Mouse (Mus musculus): Measurements from ENCODE around the gene 4930432K21Rik. TPM values are rescaled to one million over a fixed set of nuclear protein-coding genes. Genes with fewer than 3 reads are reported as not detected.

4930432K21Rik gene
- total RNA-seq, 2 experiments from 2014 or later = 1.5 to 1.7 TPM

DNA sequence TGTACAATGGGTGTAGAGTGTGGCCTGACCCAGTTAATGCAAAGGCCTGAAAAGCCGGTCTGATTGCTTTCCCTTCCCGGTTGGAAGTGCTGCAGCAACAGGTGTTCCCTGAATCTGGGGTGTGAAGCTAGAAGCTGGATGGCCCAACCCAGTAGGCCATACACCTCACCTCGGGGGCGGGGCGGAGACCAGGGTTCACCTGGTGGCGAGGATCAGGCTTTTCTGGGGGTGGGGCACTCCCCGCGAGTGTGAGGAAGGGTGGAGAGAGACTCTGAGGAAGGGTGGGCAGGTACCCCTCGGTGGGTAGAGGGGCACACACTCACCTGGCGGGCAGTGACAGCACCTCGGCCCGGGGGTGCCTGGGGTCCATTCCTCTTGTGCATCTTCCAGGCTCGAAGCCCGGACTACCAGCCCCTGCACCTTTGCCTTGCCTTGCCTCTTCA, 480 bp upstream of the 4930432K21Rik start:
- no peak for DNase-seq (ENCODE audit: low spot score in 2 of 2)

DNA sequence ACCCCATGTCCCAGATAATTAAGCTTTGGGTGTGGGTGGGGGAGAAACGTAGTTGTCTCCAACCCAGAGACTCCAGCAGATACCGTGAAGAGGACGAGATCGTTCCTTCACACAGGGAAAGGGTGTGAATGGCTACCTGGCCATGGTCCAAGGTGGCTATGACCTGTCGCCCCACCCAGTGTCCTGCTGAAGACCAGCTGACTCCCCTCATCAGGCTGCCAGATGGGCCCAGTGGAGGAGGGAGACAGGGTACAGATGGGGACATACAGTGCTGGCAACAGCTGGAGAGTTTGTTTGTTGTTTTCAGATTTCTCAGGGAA, 666 bp downstream of the 4930432K21Rik start:
- no peak for DNase-seq (ENCODE audit: low spot score in 2 of 2)

DNA sequence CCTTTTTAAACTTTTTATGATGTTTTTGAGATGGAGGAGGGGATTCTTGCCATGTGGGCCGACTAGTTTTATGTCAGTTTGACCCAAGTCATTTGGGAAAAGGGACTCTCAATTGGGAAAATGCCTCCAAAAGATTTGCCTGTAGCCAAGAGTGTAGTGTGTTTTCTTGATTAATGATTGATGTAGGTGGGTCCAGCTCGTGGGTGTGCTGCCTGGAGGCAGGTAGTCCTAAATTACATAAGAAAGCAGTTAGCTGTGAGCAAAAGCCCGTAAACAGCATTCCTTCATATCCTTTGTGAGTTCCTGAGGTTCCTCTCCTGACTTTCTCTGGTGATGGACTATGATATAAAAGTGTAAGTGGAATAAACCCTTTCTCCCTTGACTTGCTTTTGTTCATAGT, 1.4 kb downstream of the 4930432K21Rik start:
- no peak for DNase-seq (ENCODE audit: low spot score in 2 of 2)

DNA sequence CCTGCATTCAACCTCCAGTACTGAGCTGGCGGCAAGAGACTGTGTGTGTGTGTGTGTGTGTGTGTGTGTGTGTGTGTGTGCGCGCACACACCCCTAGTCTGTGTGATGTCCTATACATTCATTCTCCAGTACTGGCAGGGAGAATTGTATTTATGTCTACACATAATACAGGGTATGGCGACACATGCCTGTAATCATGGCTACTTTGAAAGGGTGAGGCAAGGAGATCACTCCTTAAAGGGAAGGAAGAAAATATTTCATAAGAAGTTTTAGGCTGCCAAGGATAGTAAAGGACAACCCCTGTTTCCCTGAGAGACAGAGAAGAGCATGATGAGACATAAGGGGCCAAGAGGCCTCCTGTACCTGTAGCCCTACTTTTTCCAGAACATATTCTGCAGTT, 9.8 kb downstream of the 4930432K21Rik start:
- DNase-seq (ENCODE audit: low spot score in 2 of 2) = no peak

DNA sequence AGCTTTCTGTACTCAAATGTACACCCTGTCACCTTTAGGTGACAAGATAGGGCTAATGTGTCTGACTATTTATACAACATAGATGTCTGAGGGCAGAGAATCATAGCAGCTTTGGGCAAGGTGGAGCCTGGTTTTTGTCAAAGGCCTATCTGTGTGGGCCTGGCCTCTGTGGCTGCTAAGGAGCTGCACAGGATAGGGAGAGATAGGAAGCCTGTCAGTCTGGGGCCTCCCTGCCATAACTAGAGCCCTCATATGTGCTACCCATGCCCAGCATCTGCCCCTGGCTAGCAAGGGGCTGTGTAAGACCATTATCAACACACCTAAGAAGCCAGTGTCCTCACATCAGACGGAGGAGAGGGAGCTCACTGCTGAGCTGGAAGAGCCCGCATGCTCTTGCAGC, 19.9 kb downstream of the 4930432K21Rik start:
- DNase-seq (ENCODE audit: low spot score in 2 of 2) = no peak

DNA sequence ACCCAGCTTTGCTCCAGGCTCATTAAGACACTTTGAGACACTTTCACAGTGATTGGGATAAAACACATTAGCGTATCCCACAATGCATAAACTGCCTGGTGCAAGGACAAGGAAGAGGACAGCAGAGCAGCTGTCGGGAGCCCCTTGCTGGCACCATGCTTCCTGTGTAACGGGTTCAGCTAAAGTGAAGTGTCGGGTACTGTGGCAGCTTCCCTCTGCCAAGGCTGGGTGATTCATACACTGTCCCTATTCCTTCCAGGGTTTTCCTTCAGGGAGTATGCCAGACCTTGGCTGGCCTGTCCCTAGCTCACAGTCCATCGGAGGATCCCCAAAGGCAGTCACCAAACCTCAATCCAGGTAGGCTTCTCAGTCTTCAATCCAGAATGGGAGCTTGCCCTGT, 22.3 kb downstream of the 4930432K21Rik start:
- no peak for DNase-seq (ENCODE audit: low spot score in 2 of 2)

DNA sequence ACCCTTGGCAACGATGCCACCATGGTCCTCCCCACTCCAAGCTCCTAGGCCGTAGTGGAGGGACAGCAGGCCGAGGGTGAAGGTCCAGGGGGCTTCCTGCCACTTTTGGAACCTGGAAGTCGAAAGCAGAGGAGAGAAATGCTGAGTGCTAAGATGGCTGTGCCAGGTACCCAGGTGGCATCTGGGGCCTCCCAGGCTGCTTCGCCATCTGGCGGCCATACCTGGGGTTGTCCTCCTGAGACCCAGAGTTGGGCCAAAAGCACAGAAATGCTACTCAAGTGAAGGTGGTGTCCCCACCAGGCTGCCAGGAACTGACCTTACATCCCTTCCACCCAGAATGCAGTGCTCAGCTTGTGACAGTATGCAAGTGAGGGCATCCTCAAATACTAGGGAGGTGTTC, 26.0 kb downstream of the 4930432K21Rik start:
- DNase-seq (ENCODE audit: low spot score in 2 of 2) = no peak

DNA sequence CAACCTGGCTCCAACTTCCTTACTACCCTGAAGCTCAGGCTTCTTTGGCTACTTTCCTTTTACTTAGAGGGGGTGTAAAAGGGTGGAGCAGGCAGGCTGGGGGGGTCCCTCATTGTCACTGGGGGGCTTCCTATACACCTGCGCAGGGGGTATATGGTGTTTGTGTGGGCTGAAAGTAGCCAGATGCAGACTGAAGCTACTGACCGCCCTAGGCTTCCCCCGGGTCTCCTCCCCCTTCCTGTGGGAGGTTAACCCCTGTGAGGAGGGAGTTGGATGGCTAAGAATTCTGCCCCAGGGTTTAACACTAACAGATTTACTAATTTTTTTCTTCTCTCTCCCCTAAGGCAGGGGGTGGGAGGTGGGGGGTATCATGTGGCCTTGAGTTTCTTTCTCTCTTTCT, 28.7 kb downstream of the 4930432K21Rik start:
- no peak for DNase-seq (ENCODE audit: low spot score in 2 of 2)

DNA sequence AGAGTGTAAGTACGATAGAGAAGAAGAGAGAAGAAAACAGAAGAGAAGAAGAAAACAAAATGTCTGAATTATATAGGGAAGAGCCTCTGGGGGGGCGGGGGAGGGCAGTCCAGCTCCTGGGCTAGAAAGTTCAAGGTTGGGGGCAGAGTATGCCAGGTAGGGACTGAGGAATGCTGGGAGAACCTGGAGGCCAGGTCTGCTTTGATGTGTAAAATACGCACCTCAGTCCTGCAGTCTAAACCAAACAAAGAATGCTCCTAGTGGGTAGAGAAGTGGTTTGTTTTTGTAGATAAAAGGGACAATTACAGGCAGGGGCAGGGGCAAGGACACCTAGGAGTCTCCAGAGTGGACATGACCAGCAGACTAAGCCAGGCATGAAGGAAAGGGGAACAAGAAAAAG, 29.6 kb downstream of the 4930432K21Rik start:
- no peak for DNase-seq (ENCODE audit: low spot score in 2 of 2)

DNA sequence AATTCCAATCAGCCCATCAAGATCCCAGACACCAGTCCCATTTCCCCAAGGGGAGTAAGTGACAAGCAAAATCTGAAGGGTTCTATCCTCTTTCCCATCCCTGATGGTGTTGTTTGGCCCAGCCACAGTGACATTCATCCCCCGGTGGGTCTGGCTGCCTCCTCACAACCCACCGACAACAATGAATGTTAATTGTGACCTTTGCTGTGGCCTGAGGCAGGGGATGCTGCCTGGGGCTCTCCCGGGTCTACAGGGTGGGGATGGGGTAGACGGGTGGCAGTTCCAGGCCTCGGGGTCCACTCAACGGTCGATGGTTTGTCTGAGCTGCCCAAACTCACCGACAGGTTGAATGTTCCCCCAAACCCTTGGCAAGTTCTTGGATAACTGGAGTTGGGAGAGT, 30.8 kb downstream of the 4930432K21Rik start:
- no peak for DNase-seq (ENCODE audit: low spot score in 2 of 2)

DNA sequence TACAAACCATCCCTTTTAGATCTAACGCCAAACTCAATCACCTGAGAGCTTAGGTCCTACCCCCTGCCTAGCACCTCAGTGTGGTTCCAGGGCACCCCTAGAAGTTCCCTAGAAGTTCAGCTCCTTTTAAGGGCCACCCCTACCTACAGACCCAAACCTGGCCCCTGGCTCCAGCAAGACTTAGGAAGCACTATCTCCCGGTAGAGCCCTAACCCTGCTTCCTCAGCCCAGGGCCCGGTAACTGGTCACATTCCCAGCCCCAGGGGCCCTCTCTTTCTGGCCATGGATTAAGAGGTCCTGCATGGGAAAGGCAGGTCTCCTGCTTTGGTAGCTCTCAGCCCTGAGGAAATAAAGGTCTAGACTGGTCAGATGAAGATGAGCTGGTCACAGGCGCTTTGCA, 32.1 kb downstream of the 4930432K21Rik start:
- no peak for DNase-seq (ENCODE audit: low spot score in 2 of 2)

DNA sequence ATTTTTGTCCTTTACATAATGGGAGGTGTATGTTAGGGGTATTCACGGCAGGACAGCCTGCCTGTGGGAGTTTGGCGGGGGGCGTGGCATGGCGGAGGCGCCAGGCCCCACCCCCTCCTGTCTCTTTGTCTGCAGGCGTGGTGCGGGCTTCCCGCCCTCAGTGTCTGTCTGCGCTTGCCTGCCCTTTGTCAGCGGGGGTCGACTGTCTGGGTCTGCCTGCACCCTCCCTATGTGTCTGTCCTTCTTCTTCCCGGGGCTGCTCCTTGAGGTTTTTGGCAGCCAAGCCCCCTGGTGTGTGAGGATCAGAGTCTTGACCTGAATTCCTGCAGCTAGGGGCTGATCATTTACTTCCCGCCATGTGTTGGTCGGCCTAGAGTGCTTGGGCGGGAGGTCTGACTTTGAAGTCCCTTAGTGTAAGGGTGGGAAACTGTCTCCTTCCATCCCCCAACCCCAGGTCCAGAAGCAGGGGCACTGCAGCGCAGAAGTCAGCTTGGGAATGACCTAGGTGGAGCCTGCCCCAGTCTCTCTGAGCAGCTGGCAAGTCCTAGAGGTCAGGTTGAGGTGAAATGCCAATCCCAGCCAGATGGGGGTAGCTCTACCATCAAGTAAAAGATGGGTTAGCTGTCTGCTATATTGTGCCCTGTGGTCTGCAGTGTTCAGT, 32.8 kb downstream of the 4930432K21Rik start:
- peak; percentile 36 to 49 for DNase-seq (ENCODE audit: low spot score in 2 of 2)

DNA sequence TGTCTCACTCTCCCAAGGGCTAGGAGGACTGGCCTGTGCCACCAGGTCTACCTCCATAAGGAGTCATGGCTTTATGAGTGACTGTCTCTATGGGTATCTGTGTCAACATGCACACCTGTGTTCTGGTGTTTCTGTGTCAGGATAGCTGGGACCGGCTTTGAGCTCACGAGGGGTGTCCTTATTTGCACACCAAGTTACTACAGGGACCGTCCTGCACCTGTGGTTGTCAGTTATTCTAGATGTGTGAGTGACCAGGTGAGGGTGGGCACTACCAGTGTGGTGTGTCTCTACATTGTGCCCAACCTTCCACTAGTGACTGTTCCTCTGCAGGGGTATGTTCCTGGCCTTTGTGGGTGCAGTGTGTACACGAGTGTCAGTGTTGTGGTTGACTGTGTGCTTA, 35.0 kb downstream of the 4930432K21Rik start:
- no peak for DNase-seq (ENCODE audit: low spot score in 2 of 2)

DNA sequence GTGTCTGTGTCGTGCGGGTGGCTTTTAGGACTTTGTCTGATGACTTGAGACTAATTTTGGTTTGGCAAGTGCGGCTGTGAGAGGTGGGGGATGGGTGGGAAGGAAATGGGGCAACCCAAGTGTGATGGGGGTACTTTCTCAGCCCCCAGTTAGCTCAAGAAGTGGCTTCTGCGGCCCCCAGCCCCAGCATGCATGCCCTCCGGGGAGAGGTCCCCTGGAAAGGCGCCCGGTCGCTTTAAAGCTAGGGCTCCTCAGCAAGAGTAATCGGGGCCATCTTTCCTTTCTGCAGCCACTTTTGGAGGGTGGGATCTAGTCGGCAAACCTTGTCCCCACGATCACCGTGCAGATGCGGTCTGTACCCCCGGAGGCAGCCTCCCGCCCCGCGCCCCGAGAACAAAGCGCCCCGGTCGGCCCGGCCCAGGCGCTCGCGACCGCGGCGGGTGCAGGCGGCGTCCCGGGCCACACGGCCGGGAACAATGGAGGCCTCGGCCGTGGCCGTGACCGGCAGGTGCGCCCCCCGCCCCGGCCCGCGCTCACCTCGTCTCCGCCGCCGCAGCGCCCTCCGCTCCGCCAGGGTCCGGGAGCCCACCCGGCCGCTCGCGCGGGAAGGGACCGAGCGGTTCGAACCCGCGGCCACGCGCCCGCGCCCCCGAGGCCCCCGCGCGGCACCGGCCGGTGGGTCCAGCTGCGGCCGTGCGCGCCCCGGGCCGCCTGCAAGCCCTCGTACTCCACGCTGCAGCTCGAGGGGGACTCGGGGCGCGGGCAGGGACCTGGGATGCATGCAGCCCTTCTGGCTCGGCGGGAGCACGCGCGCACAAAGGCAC, 35.6 kb downstream of the 4930432K21Rik start:
- DNase-seq (ENCODE audit: low spot score in 2 of 2) = peak; percentile 43 to 58

DNA sequence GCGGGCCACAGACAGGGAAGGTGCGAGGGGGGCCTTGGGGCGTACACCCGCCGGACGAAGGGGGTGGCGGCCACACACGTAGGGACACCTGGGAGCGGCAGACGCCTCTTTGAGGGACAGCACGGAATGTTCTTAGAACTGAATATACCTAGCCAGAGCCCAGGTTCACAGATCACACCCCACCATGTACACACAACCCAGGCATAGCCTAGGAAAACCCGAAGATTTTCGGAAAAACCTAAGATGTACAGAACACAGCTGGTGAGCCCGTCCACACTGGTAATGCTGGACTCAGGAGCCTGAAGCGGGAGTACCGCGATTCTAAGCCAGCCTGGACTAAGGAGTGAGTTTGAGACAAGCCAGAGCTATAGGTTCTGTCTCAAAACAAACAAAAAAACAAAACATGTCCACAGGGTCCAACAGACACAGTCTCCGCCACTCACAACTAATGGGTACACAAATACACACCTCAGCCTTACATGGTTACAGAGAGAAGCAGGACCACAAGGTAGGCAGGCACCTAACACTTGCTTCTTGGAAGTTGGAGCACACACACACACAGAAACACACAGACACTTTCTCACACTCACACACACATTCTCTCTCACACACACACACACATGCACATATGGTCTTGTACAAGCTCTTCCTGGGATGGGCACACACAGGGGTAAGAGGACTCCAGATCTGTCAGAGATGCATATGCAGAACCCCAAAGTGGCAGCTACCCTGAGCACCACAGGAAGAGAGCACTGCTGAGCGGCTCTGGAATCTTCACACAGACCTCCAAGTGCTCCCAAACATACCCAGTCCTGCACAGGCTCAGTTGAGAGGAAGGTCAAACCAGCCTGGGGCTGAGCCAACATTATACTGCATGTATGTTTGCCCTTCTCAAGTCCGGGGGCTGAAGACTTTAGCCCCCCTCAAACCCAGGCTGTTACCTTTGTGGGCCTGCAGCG, 36.5 kb downstream of the 4930432K21Rik start:
- no peak for DNase-seq (ENCODE audit: low spot score in 2 of 2)

DNA sequence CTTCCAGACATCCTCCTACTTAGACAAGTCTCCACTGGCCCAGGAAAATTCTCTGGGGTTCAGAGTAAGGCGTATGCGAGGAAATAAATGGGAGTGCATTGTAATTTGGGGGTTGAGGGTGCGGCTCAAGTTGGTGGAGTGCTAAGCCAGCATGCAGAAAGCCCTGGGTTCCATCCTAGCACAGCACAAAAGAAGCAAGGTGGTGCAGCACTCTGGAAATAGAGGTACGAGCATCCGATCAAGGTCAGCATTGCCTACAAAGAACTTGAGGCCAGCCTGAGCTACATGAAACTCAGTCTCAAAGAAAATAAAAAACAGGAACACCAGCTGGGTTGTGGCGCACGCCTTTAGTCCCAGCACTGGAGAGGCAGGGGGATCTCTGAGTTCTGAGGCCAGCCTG, 37.3 kb downstream of the 4930432K21Rik start, which contains the start of gene Nanos3:
Gene Nanos3, minus strand, starts transcription at position 101 of the 400 bp plus-strand sequence.
- DNase-seq (ENCODE audit: low spot score in 2 of 2) = no peak

DNA sequence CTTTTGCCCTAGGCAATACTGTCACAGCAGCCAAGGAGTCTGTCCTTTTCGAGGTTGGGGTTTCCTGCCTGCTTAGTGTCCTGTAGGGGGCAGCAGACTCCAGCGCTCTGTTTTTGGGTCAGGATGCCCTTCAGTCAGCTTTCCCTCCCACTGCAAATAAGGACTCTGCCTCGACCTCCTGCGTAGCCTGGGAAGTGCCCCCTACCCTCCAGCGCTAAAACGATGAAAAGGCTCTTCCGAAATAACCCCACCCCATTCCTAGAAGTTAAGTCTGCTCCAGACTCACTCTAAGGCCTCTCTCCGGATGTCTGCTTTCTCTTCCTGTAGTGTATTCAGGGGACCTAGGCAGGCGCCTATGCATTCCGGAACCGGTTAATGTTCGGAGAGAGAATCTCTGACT, 38.7 kb downstream of the 4930432K21Rik start:
- DNase-seq (ENCODE audit: low spot score in 2 of 2) = peak; percentile 72 to 79

DNA sequence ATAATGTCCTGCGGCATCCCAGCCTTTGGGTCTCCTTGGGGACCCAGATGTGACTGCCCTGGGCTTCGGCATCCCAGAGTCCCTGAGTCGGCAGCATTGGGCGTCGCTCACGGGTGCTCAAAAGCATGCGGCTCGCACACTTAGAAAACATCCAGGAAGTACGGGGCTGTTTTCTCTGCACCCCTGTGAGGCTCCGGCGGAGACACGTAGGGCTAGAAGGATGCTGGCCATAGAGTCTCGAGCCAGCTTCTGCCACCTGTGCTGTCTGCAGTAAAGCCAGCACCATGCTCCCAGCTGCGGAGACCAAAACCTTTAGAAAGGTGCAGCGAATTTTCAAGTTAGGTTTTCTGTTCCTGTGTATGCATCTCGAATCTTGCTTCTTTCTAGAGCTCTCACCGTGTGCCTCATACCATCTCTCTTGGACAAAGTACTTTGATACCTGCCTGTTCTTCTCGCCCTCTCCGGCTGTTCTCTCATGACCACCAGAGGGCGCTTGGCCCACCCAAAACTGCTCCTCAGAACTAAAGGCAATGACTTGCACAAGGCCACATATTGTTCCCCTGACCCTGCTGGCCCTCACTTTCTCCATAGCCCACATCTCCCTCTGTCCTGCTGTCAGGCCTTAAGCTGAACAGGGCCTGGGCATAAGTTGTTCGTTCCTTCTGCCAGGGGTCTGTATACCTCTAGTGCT, 39.4 kb downstream of the 4930432K21Rik start:
- DNase-seq (ENCODE audit: low spot score in 2 of 2) = peak in 1 of 2 experiments; percentile 63

DNA sequence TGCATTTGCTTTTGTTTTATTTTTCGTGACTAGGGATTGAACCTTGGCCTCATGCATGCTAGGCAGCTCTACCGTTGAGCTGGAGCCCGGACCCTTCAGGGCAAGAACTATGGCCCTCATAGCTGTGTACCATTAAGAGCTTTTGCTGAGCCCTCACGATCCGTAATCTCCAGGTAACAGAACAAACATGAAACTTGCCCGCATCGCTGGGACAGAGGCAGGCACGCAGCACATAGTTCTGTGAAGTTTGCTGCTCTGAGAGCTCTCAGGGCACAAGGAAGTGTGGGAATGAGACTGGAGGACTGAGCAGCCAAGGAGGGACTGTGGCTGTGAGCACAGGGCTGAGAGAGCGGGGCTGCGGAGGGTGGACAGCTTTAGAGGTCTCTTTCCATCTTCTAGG, 40.8 kb downstream of the 4930432K21Rik start:
- no peak for DNase-seq (ENCODE audit: low spot score in 2 of 2)

DNA sequence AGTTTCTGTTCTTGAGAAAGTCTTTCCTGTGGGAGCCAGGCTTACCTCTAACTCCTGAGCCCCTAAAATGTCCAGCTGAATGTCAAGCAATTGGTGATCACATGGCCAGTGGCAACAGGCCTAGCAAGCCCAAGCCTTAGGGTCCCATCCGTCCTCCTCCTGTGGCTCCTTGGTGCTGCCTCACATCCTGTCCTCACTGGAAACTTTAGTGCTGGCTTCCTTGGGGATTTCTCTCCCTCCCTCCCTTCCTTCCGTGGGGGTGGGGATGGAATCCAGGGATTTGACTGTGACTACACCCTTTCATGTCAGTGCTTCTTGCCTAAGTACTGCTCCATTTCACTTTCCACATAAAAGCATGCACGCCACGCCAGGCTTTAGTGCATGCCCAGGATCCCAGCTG, 41.8 kb downstream of the 4930432K21Rik start:
- DNase-seq (ENCODE audit: low spot score in 2 of 2) = no peak
